Mouse (Mus musculus) hindbrain, embryonic 13.5 days (tissue): ENCODE measurements around the gene Fam214a. TPM values are rescaled to one million over a fixed set of nuclear protein-coding genes. Genes with fewer than 3 reads are reported as not detected.
"Not testable (repeated sequence)": the region's sequence is repeated elsewhere in the genome, so short reads cannot be mapped to it uniquely, and the experiment has no call there.

Source experiments
- ATAC-seq: fragments of 200-750 bp; cut with Nextera tagmentation; 2 replicates; pipeline ENCODE4 v1.8.0; 2017; ENCODE audit warnings: moderate TSS enrichment; ENCODE audit not compliant: low FRiP score
- H3K27ac ChIP-seq: fragments of 300-500 bp; sonication (generic); 2 replicates; pipeline ENCODE4 v1.5.1; 2015; ENCODE audit warnings: inconsistent platforms, mild to moderate bottlenecking, moderate library complexity
- H3K27me3 ChIP-seq: fragments of 300-500 bp; sonication (generic); 2 replicates; pipeline ENCODE4 v1.6.1; 2015; ENCODE audit warnings: mild to moderate bottlenecking, inconsistent platforms
- H3K36me3 ChIP-seq: fragments of 300-500 bp; sonication (generic); 2 replicates; pipeline ENCODE4 v1.6.1; 2015; ENCODE audit warnings: mild to moderate bottlenecking, inconsistent platforms
- H3K4me1 ChIP-seq: fragments of 300-500 bp; sonication (generic); replicated peaks from 2 replicates; pipeline ENCODE4 v1.6.1; 2015; ENCODE audit warnings: inconsistent platforms
- H3K4me2 ChIP-seq: fragments of 300-500 bp; sonication (generic); 2 replicates; pipeline ENCODE4 v1.6.1; 2015; ENCODE audit warnings: inconsistent platforms, mild to moderate bottlenecking, moderate library complexity
- H3K4me3 ChIP-seq: fragments of 300-500 bp; sonication (generic); 2 replicates; pipeline ENCODE4 v1.5.1; 2015; ENCODE audit warnings: mild to moderate bottlenecking, inconsistent platforms
- H3K9ac ChIP-seq: fragments of 300-500 bp; sonication (generic); 2 replicates; pipeline ENCODE4 v1.6.1; 2015; ENCODE audit warnings: mild to moderate bottlenecking, inconsistent platforms
- H3K9me3 ChIP-seq: fragments of 300-500 bp; sonication (generic); 2 replicates; pipeline ENCODE4 v1.6.1; 2016; ENCODE audit warnings: inconsistent platforms
- WGBS: fragments of 180-500 bp; shearing (Covaris S2); methylation state at CpG from one replicate; pipeline ENCODE4 v1.1.7; 2015; 5-methylcytosine and 5-hydroxymethylcytosine counted together
- polyA plus RNA-seq: library from polyadenylated mRNA; unstranded; fragments of >200 nt; fragmentation: Nextera tagmentation; extraction: Ambion mirVana; gene quantifications from 2 replicates; pipeline ENCODE4 v1.2.1, GENCODE M21; 2015

Gene Fam214a
- polyA plus RNA-seq, 1 experiment from 2014 or later: 30.2 TPM

DNA sequence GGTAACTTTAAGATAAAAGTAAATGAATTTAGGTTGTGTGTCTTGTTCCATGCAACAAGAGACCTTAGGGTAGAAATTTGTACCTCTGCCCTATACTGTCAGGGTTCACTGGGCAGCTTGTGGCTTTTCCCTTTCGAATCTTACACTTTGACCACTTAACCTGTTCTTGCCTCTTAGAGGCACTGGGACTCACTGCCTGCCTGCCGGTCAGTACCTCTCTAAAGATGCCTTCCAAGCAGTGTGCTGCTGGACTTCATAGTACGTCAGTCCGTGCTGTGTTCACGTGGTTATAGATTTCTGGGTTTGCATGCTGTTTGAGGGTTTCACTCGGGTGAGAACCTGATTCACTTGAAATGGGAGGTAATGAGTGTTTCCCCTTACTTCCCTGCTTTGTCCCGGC, 22.7 kb downstream of the Fam214a start:
- Histone ChIP-seq H3K36me3 (no peaks in the 10 kb centered on the region), H3K27me3 (no peaks in the 10 kb centered on the region), H3K4me3 (peak overlapping the region; percentile 47), H3K9me3 (no peaks in the 10 kb centered on the region), H3K4me2 (peak overlapping the region; percentile 64), H3K4me1 (peaks cover 49% of the 10 kb centered on the region), H3K27ac (peak overlapping the region; percentile 98), H3K9ac (peak overlapping the region; percentile 77; the same call in 1 of the 2 replicates)
- peak; percentile 52 for ATAC-seq
- WGBS: 16% methylated on average over 7 of the region's 7 CpGs

- Histone ChIP-seq H3K36me3 (no peaks in the 10 kb centered on the region), H3K9ac (peak overlapping the region; percentile 77), H3K4me2 (peak overlapping the region; percentile 64), H3K27ac (peak overlapping the region; percentile 98), H3K4me1 (peaks cover 49% of the 10 kb centered on the region), H3K9me3 (no peaks in the 10 kb centered on the region), H3K4me3 (peak overlapping the region; percentile 47), H3K27me3 (no peaks in the 10 kb centered on the region)
- ATAC-seq: peak; percentile 99
- 1% methylated on average over 23 of the region's 23 CpGs for WGBS
These were observed 23.4 kb downstream of the Fam214a start for GRCm38 (mm10) chr9:74975911-74976563.

DNA sequence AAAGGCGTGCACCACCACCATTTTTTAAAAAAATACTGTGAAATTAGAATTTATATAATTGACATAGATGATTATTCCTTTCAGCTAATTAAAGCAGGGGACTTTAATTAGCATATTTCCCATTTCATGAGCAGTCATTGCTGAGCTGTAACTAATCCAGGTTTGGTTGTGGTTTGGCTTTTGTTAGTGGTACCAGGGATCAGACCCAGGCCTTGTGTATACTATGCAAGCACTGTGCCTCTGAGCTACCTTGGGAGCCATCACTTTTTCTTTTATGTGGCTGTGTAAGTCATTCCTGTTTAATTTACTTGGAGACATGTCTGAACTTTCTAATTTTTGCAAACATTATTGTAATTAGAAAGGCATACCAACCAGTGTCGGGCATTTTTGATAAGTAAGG, 24.6 kb downstream of the Fam214a start:
- peak overlapping the region; percentile 77 for H3K9ac ChIP-seq
- peak overlapping the region; percentile 47 for H3K4me3 ChIP-seq
- no peaks in the 10 kb centered on the region for H3K36me3 ChIP-seq
- no peaks in the 10 kb centered on the region for H3K9me3 ChIP-seq
- no peak for ATAC-seq
- H3K27ac ChIP-seq: peak overlapping the region; percentile 98
- peak overlapping the region; percentile 64 for H3K4me2 ChIP-seq
- WGBS: 61% methylated on average over 2 of the region's 2 CpGs
- peaks cover 56% of the 10 kb centered on the region for H3K4me1 ChIP-seq
- no peaks in the 10 kb centered on the region for H3K27me3 ChIP-seq

DNA sequence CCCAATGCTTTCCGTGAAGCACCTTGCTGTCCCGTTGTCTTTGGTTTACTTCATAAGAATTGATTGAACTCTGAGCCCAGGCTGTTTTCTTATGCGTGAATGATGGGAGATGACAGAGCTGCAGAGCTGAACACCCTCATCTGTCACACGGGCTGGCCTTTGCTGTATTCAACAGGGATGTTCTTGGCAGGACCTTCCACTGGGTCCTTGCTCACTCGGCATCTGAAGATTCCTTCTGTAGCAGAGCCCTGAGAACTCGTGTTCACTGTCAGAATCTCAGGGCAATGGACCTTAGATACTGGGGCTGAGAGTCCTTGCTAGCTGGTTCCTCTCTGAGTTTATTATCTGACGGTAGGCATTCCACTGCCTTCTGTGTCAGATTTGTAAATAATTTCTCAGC, 25.3 kb downstream of the Fam214a start:
- H3K27me3 ChIP-seq: no peaks in the 10 kb centered on the region
- H3K9me3 ChIP-seq: no peaks in the 10 kb centered on the region
- no peak for ATAC-seq
- H3K9ac ChIP-seq: peak overlapping the region; percentile 62
- peaks cover 56% of the 10 kb centered on the region for H3K4me1 ChIP-seq
- WGBS: 47% methylated on average over 7 of the region's 7 CpGs
- no peaks in the 10 kb centered on the region for H3K36me3 ChIP-seq
- H3K27ac ChIP-seq: peak overlapping the region; percentile 45
- H3K4me3 ChIP-seq: peak overlapping the region; percentile 47
- H3K4me2 ChIP-seq: peak overlapping the region; percentile 64

DNA sequence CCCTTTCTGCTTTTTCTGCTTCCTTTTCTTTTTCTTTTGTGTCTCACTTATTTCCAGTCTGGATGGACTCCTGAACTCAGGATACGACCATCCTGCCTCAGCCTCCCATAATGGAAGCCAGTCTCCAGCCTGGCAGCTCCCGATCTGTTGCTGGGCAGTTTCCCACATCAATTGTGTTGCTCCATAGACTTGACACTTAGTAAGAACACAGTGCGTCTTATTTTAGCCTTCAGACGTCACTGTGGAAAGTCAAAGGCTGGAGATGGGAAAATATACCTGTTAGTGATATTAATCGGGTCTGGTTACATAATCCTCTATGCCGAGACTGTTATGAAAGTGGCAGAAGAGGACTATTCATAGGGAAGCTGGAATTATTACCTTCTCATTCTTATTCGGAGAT, 26.2 kb downstream of the Fam214a start:
- WGBS: 85% methylated on average over 7 of the region's 7 CpGs

GRCm38 (mm10) chr9:74979371-74979770, 26.7 kb downstream of the Fam214a start:
- H3K4me1 ChIP-seq: peaks cover 50% of the 10 kb centered on the region

More for the DNA sequence above, 26.2 kb downstream of the Fam214a start:
- Histone ChIP-seq H3K9ac (peak overlapping the region; percentile 62; the same call in 1 of the 2 replicates), H3K27me3 (no peaks in the 10 kb centered on the region), H3K36me3 (no peaks in the 10 kb centered on the region), H3K4me1 (peaks cover 53% of the 10 kb centered on the region), H3K9me3 (no peaks in the 10 kb centered on the region), H3K4me2 (peak overlapping the region; percentile 64), H3K4me3 (no peak overlapping the region), H3K27ac (no peak overlapping the region)
- no peak for ATAC-seq

GRCm38 (mm10) chr9:74979866-74980265, 27.2 kb downstream of the Fam214a start:
- no peaks in the 10 kb centered on the region for H3K27me3 ChIP-seq
- H3K27ac ChIP-seq: no peak overlapping the region
- H3K4me2 ChIP-seq: no peak overlapping the region
- 91% methylated on average over 1 of the region's 1 CpGs for WGBS
- H3K4me3 ChIP-seq: no peak overlapping the region
- no peaks in the 10 kb centered on the region for H3K36me3 ChIP-seq
- no peaks in the 10 kb centered on the region for H3K9me3 ChIP-seq
- no peak for ATAC-seq
- peaks cover 45% of the 10 kb centered on the region for H3K4me1 ChIP-seq
- H3K9ac ChIP-seq: no peak overlapping the region

More at GRCm38 (mm10) chr9:74979371-74979770, 26.7 kb downstream of the Fam214a start:
- ATAC-seq: no peak
- no peak overlapping the region for H3K4me3 ChIP-seq
- no peak overlapping the region for H3K27ac ChIP-seq
- H3K9ac ChIP-seq: no peak overlapping the region
- H3K9me3 ChIP-seq: no peaks in the 10 kb centered on the region
- no peaks in the 10 kb centered on the region for H3K27me3 ChIP-seq
- no peak overlapping the region for H3K4me2 ChIP-seq
- WGBS: 78% methylated on average over 5 of the region's 5 CpGs
- no peaks in the 10 kb centered on the region for H3K36me3 ChIP-seq

GRCm38 (mm10) chr9:74981663-74982111, 29.0 kb downstream of the Fam214a start:
- 77% methylated on average over 3 of the region's 3 CpGs for WGBS
- no peak for ATAC-seq
- no peak overlapping the region for H3K4me3 ChIP-seq
- no peak overlapping the region for H3K9ac ChIP-seq
- no peaks in the 10 kb centered on the region for H3K36me3 ChIP-seq
- H3K4me1 ChIP-seq: peaks cover 43% of the 10 kb centered on the region
- H3K27me3 ChIP-seq: no peaks in the 10 kb centered on the region
- no peaks in the 10 kb centered on the region for H3K9me3 ChIP-seq
- no peak overlapping the region for H3K4me2 ChIP-seq
- no peak overlapping the region for H3K27ac ChIP-seq

GRCm38 (mm10) chr9:74982193-74982592, 29.5 kb downstream of the Fam214a start:
- H3K36me3 ChIP-seq: no peaks in the 10 kb centered on the region
- no peaks in the 10 kb centered on the region for H3K9me3 ChIP-seq
- 87% methylated on average over 8 of the region's 8 CpGs for WGBS
- H3K4me1 ChIP-seq: peaks cover 47% of the 10 kb centered on the region
- H3K9ac ChIP-seq: no peak overlapping the region
- no peak overlapping the region for H3K4me2 ChIP-seq
- no peak for ATAC-seq
- no peaks in the 10 kb centered on the region for H3K27me3 ChIP-seq
- no peak overlapping the region for H3K27ac ChIP-seq
- no peak overlapping the region for H3K4me3 ChIP-seq

DNA sequence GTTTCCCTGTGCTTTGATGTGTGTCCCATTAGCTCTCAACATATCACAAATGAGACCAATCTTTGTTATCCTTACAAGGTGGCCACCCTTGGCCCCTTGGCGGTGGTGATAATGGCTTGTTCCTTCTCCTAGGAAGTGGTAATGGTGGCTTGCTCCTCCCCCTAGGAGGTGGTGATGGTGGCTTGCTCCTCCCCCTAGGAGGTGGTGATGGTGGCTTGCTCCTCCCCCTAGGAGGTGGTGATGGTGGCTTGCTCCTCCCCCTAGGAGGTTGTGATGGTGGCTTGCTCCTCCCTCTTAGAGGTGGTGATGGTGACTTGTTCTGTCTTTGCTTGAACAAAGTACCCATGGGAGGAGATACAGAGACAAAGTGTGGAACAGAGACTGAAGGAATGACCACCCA, 30.0 kb downstream of the Fam214a start:
- not testable (repeated sequence) for H3K4me3 ChIP-seq, H3K9me3 ChIP-seq, H3K27ac ChIP-seq, ATAC-seq, H3K27me3 ChIP-seq, H3K9ac ChIP-seq, H3K4me2 ChIP-seq, H3K36me3 ChIP-seq
- WGBS: 85% methylated on average over 1 of the region's 1 CpGs
- H3K4me1 ChIP-seq: peaks cover 41% of the 10 kb centered on the region

DNA sequence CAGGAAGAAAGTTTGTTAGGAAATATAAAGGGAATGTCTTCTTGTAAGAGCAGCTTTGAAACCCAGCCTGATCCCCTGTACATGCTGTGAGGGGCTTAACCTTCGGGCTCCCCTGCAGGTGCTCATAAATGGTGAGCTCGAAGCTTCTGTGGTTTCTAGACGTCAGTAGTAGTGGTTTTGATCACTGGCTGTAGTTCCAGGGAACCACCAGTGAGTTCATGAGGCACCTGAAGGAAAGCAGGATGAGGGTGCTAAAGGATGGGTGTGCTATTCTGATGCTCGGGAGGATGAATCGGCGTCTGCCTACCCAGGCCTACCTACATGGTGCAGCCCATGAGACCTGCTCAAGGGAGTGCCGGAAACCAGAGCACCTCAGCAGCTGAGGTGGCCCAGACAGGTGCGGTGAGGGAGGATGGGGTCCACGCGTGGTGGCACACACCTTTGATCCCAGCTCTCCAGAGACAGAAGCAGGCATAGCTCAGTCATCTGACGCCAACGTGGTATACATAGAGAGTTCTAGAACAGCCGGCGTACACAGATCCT, 32.6 kb downstream of the Fam214a start:
- Histone ChIP-seq H3K9ac (no peak overlapping the region), H3K36me3 (no peaks in the 10 kb centered on the region), H3K27ac (no peak overlapping the region), H3K4me1 (peaks cover 19% of the 10 kb centered on the region), H3K4me3 (no peak overlapping the region), H3K4me2 (no peak overlapping the region), H3K27me3 (no peaks in the 10 kb centered on the region), H3K9me3 (no peaks in the 10 kb centered on the region)
- WGBS: 86% methylated on average over 14 of the region's 14 CpGs
- ATAC-seq: no peak

- no peak overlapping the region for H3K4me2 ChIP-seq
- WGBS: 67% methylated on average over 2 of the region's 2 CpGs
- H3K4me3 ChIP-seq: no peak overlapping the region
- H3K27ac ChIP-seq: no peak overlapping the region
- no peaks in the 10 kb centered on the region for H3K27me3 ChIP-seq
- no peak overlapping the region for H3K9ac ChIP-seq
- peaks cover 19% of the 10 kb centered on the region; the same call in 1 of the 2 replicates for H3K4me1 ChIP-seq
- ATAC-seq: no peak
- H3K36me3 ChIP-seq: no peaks in the 10 kb centered on the region
- H3K9me3 ChIP-seq: no peaks in the 10 kb centered on the region
These were observed 33.1 kb downstream of the Fam214a start for GRCm38 (mm10) chr9:74985770-74986169.
